Mouse (Mus musculus) spleen, adult 2 months (tissue): ENCODE measurements around the gene 4930407I10Rik.

Source experiments
- CTCF ChIP-seq: fragments of 200-500 bp; IDR thresholded peaks from 2 replicates; pipeline ENCODE4 v1.5.1; 2011; ENCODE audit warnings: mild to moderate bottlenecking, inconsistent platforms; ENCODE audit not compliant: insufficient read depth, insufficient read length, insufficient replicate concordance; ENCODE audit errors: extremely low read depth
- POLR2A ChIP-seq: fragments of 200-500 bp; IDR thresholded peaks from 2 replicates; pipeline ENCODE4 v1.6.1; 2011; ENCODE audit warnings: low read depth, low read length, inconsistent platforms

DNA sequence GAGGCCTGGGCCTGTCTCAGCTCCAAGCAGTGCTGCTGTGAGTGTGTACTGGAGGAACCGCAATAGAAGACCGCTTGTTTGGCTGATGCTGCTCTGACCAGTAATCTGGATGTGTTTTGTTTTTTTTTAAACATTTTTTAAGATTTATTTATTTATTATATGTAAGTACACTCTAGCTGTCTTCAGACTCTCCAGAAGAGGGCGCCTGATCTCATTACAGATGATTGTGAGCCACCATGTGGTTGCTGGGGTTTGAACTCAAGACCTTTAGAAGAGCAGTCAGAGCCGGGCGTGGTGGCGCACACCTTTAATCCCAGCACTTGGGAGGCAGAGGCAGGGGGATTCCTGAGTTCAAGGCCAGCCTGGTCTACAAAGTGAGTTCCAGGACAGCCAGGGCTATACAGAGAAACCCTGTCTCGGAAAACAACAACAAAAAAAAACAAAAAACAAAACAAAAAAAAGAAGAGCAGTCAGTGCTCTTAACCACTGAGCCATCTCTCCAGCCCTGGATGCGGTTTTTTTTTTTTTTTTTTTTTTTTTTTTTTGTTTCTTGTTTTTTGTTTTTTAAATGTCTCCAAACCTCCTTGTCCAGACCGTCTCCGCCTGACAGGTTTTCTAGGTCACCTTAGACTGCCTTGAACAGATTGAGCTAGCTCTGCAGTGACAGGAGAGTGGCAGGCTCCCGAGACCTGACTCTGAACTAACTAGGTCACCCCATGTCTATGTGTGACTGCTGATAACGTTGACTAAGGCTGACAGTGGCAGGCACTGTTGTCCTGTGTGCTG is 22.9 kb upstream of the 4930407I10Rik start:
- no peak for TF ChIP-seq CTCF
- no peak for TF ChIP-seq POLR2A
